In genomic region chr8:128358406-128358755, GRCm38 (mm10) we compare ENCODE assay signal across 8 mouse cellular contexts. TPM values are rescaled to one million over a fixed set of nuclear protein-coding genes. Genes with fewer than 3 reads are reported as not detected.
DNase-seq lines count a peak whose midpoint lies in the region; ATAC-seq lines count a peak whose summit lies in the region.

TSS of gene Nrp1 (plus strand) at chr8:128358604.

- peak within 1 kb of the TSS; percentile 94 for H3K27ac ChIP-seq in limb, embryonic 10.5 days
- peak within 1 kb of the TSS; percentile 64 for H3K27ac ChIP-seq in midbrain, embryonic 11.5 days (ENCODE audit: low read depth, low read length)

- peak within 1 kb of the TSS; percentile 75 for H3K9ac ChIP-seq in midbrain, embryonic 11.5 days (ENCODE audit: low read length)

- under 1% methylated on average over 21 of the region's 21 CpGs for WGBS in limb, embryonic 10.5 days
- WGBS in midbrain, embryonic 11.5 days, result 0% methylated on average over 21 of the region's 21 CpGs

- H3K27me3 ChIP-seq in limb, embryonic 10.5 days (ENCODE audit: low read depth, poor library complexity, severe bottlenecking), result peaks cover 16% of the 10 kb centered on the region; the same call in 1 of the 2 replicates
- peaks cover 15% of the 10 kb centered on the region for H3K27me3 ChIP-seq in midbrain, embryonic 11.5 days (ENCODE audit: control insufficient read depth, insufficient read depth, low read length)
- H3K27me3 ChIP-seq in splenic B cell, adult 2 months (ENCODE audit: control insufficient read depth, insufficient read depth, low read length, poor library complexity, severe bottlenecking), result no peaks in the 10 kb centered on the region

- peak; percentile 67 for ATAC-seq in inflammation-experienced regulatory T-cells, adult 6 months
- no peak for ATAC-seq in midbrain, embryonic 11.5 days (ENCODE audit: low FRiP score)

- no peaks in the 10 kb centered on the region for H3K36me3 ChIP-seq in limb, embryonic 10.5 days
- no peaks in the 10 kb centered on the region for H3K36me3 ChIP-seq in midbrain, embryonic 11.5 days (ENCODE audit: control insufficient read depth, insufficient read depth, low read length)
- no peaks in the 10 kb centered on the region for H3K36me3 ChIP-seq in splenic B cell, adult 2 months (ENCODE audit: control insufficient read depth, insufficient read depth, low read length, poor library complexity, severe bottlenecking)

- peak within 1 kb of the TSS; percentile 97 for H3K4me2 ChIP-seq in midbrain, embryonic 11.5 days

- no peaks in the 10 kb centered on the region for H3K9me3 ChIP-seq in limb, embryonic 10.5 days (replicated peaks)
- H3K9me3 ChIP-seq in midbrain, embryonic 11.5 days (ENCODE audit: control insufficient read depth, low read length), result no peaks in the 10 kb centered on the region

- H3K4me3 ChIP-seq in limb, embryonic 10.5 days, result peak within 1 kb of the TSS; percentile 72
- peak within 1 kb of the TSS; percentile 63 for H3K4me3 ChIP-seq in midbrain, embryonic 11.5 days (ENCODE audit: low read depth, low read length)

- peaks cover 65% of the 10 kb centered on the region for H3K4me1 ChIP-seq in limb, embryonic 10.5 days
- H3K4me1 ChIP-seq in midbrain, embryonic 11.5 days (ENCODE audit: control insufficient read depth, insufficient read depth, low read length), result peaks cover 24% of the 10 kb centered on the region

- DNase-seq in embryo, embryonic 11.5 days (ENCODE audit: low read depth, low spot score), result peak; percentile 20
- DNase-seq in embryo, embryonic 10.5 days (ENCODE audit: low spot score), result no peak
- peak; percentile 51 for DNase-seq in brain, adult 2 months (ENCODE audit: low read depth, low spot score)
- DNase-seq in gastrocnemius, postnatal 25 days, result peak; percentile 46
- DNase-seq in limb, embryonic 10.5 days (ENCODE audit: low spot score), result peak; percentile 74
- peak; percentile 97 for DNase-seq in midbrain, embryonic 11.5 days (ENCODE audit: low spot score, missing footprints)
- DNase-seq in splenic B cell, adult 2 months (ENCODE audit: low read depth, low spot score), result peak; percentile 20

RNA-seq across cellular contexts. Expression of gene Nrp1, which starts in this region (rescaled TPM):
- 10 to 100 TPM; 29.7 to 37.5 TPM for total RNA-seq in gastrocnemius, postnatal 25 days (2021)
- 100 to 1,000 TPM; 145 to 329 (median 260) TPM for polyA plus RNA-seq in inflammation-experienced regulatory T-cells, adult 6 months (2017; shearing (Covaris generic))
- 45.6 and 62.6 TPM in 2 replicates for polyA plus RNA-seq in limb, embryonic 10.5 days (2016; fragmentation: Nextera tagmentation; extraction: Ambion mirVana)
- polyA plus RNA-seq in midbrain, embryonic 11.5 days (2014; fragmentation: Nextera tagmentation; extraction: Ambion mirVana), result 20.3 and 21.4 TPM in 2 replicates
